Mouse (Mus musculus): ENCODE data around the gene Prpf40a. TPM values are rescaled to one million over a fixed set of nuclear protein-coding genes. Genes with fewer than 3 reads are reported as not detected.

Prpf40a gene
- polyA plus RNA-seq (2012; rRNA removed), result 14.2 and 20.7 TPM in 2 replicates

DNA sequence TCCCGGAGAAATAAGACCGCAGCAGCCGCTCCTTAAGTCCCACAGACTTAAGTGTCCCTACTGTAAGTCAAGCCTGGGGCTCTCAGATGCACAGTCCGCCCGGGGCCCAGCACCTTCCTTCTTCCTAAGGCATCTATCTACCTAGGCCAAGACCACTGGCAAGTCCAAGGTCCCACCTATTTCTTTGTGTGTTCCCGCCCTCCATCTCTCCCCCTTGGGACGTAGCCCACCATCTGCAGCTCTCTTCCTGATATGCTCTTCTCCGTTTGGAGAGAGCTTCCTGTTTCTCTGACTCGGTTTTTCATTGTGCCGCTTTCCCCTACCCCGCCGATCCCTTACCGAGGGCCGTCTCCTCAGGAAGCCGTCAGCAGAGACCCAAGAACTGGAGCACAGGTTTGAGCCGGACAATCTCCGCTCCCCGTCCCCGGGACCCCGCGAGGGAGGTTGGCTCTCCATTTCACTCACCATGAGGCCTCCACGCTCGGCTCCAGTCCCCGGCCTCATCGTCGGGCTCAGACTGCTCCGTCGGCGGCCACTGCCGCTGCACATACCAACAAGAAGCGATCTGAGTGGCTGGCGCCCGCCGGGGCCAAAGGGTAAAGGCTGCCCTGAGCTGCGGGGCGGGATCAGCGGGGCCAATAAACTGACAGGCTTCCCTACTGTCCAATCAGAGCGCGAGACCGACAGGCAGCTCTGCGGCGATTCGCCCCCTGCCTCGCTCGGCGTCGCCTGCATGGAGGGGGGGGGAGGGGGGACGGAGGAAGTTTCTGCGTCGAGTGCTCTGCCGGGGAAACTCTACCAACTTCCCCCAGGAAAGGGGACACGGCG, at the start of gene Prpf40a:
Gene Prpf40a, minus strand, starts transcription at position 601 of the 828 bp plus-strand sequence.
- Histone ChIP-seq H3K27me3 (ENCODE audit: control insufficient read depth, insufficient read depth, low read length) (no peaks in the 10 kb centered on the region), H3K27ac (ENCODE audit: insufficient read depth, low read length) (peak within 1 kb of the TSS; percentile 99), H3K4me3 (ENCODE audit: extremely low read depth, insufficient read depth, insufficient read length) (peak within 1 kb of the TSS; percentile 92), H3K4me1 (ENCODE audit: control insufficient read depth, insufficient read depth, insufficient read length) (peaks cover 2% of the 10 kb centered on the region; the same call in 1 of the 2 replicates), H3K36me3 (ENCODE audit: control insufficient read depth, insufficient read depth, low read length) (peaks cover 5% of the 10 kb centered on the region)
- DNase-seq (ENCODE audit: low read depth in 1 of 2, low spot score in 2 of 2), result peak; percentile 98 to 100
- under 1% methylated on average over 50 of the region's 53 CpGs for WGBS
- TF ChIP-seq POLR2A (IDR thresholded peaks at IDR 0.05; ENCODE audit: low read depth, low read length) (peak; percentile 79), CTCF (IDR thresholded peaks at IDR 0.05; ENCODE audit: extremely low read depth, insufficient read depth, insufficient read length, insufficient replicate concordance) (no peak)

DNA sequence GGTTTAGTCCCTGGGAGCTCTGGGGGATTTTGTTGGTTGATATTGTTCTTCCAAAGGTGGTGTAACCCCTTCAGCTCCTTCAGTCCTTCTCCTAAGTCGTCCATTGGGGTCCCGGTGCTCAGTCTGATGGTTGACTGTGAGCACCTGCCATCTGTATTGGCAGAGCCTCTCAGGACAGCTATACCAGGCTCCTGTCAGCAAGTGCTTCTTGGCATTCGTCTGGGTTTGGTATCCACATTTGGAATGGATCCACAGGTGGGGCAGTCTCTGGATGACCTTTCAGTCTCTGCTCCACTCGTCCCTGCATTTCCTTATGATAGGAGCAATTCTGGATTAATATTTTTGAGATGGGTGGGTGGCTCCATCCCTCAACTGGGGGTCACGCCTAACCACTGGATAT, 31.2 kb upstream of the Prpf40a start:
- no peak for TF ChIP-seq CTCF (IDR thresholded peaks at IDR 0.05; ENCODE audit: extremely low read depth, insufficient read depth, insufficient read length, insufficient replicate concordance)
- no peak for TF ChIP-seq POLR2A (IDR thresholded peaks at IDR 0.05; ENCODE audit: low read depth, low read length)
- 97% methylated on average over 5 of the region's 5 CpGs for WGBS
- Histone ChIP-seq H3K4me3 (ENCODE audit: extremely low read depth, insufficient read depth, insufficient read length) (no peak overlapping the region), H3K27me3 (ENCODE audit: control insufficient read depth, insufficient read depth, low read length) (no peaks in the 10 kb centered on the region), H3K36me3 (ENCODE audit: control insufficient read depth, insufficient read depth, low read length) (peaks cover 9% of the 10 kb centered on the region), H3K27ac (ENCODE audit: insufficient read depth, low read length) (no peak overlapping the region), H3K4me1 (ENCODE audit: control insufficient read depth, insufficient read depth, insufficient read length) (no peaks in the 10 kb centered on the region)
- no peak for DNase-seq (ENCODE audit: low read depth in 1 of 2, low spot score in 2 of 2)

DNA sequence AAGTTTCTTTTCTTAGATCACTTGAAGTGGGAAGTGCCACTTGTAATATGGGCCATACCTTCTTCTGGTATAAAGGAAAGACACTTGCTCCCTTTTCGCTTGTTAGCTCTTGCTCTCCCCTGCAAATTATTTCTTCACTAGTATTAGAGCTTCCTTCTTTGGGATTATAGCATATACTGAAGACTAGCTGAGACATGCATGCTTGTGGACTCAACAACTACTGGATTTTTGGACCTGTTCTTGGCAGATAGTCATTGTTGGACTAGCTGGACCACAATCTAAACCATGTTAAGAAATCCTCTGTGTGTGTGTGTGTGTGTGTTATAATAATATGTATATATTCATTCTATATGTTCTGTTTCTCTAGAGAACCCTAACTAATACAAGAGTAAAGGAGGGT, 22.4 kb upstream of the Prpf40a start:
- no peak for DNase-seq (ENCODE audit: low read depth in 1 of 2, low spot score in 2 of 2)
- Histone ChIP-seq H3K4me3 (ENCODE audit: extremely low read depth, insufficient read depth, insufficient read length) (no peak overlapping the region), H3K36me3 (ENCODE audit: control insufficient read depth, insufficient read depth, low read length) (peaks cover 3% of the 10 kb centered on the region), H3K27ac (ENCODE audit: insufficient read depth, low read length) (no peak overlapping the region), H3K27me3 (ENCODE audit: control insufficient read depth, insufficient read depth, low read length) (no peaks in the 10 kb centered on the region), H3K4me1 (ENCODE audit: control insufficient read depth, insufficient read depth, insufficient read length) (no peaks in the 10 kb centered on the region)
- WGBS, result 96% methylated on average over 1 of the region's 1 CpGs
- no peak for TF ChIP-seq POLR2A (IDR thresholded peaks at IDR 0.05; ENCODE audit: low read depth, low read length)
- TF ChIP-seq CTCF (IDR thresholded peaks at IDR 0.05; ENCODE audit: extremely low read depth, insufficient read depth, insufficient read length, insufficient replicate concordance), result no peak

DNA sequence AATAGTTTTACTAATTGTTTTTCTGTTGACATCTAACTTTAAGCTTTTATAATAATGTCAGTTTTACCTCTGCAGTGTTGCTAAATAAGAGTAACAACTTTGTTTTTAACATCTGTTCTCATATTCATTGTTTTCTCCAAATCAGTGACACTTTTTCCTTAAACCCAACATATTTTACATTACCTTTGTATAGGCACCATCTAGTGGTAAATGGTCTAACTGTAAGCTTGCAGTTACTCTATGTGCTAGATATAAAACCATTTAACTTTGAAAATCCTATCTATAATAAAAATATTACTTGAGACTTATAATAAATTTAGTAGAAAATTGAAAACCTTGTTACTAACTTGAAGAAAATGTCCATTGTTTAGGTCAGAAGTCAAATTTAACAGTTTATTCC, 15.7 kb upstream of the Prpf40a start:
- Histone ChIP-seq H3K4me3 (ENCODE audit: extremely low read depth, insufficient read depth, insufficient read length) (no peak overlapping the region), H3K36me3 (ENCODE audit: control insufficient read depth, insufficient read depth, low read length) (no peaks in the 10 kb centered on the region; the same call in 1 of the 2 replicates), H3K4me1 (ENCODE audit: control insufficient read depth, insufficient read depth, insufficient read length) (no peaks in the 10 kb centered on the region), H3K27me3 (ENCODE audit: control insufficient read depth, insufficient read depth, low read length) (no peaks in the 10 kb centered on the region), H3K27ac (ENCODE audit: insufficient read depth, low read length) (no peak overlapping the region)
- TF ChIP-seq POLR2A (IDR thresholded peaks at IDR 0.05; ENCODE audit: low read depth, low read length) (no peak), CTCF (IDR thresholded peaks at IDR 0.05; ENCODE audit: extremely low read depth, insufficient read depth, insufficient read length, insufficient replicate concordance) (no peak)
- DNase-seq (ENCODE audit: low read depth in 1 of 2, low spot score in 2 of 2), result no peak

DNA sequence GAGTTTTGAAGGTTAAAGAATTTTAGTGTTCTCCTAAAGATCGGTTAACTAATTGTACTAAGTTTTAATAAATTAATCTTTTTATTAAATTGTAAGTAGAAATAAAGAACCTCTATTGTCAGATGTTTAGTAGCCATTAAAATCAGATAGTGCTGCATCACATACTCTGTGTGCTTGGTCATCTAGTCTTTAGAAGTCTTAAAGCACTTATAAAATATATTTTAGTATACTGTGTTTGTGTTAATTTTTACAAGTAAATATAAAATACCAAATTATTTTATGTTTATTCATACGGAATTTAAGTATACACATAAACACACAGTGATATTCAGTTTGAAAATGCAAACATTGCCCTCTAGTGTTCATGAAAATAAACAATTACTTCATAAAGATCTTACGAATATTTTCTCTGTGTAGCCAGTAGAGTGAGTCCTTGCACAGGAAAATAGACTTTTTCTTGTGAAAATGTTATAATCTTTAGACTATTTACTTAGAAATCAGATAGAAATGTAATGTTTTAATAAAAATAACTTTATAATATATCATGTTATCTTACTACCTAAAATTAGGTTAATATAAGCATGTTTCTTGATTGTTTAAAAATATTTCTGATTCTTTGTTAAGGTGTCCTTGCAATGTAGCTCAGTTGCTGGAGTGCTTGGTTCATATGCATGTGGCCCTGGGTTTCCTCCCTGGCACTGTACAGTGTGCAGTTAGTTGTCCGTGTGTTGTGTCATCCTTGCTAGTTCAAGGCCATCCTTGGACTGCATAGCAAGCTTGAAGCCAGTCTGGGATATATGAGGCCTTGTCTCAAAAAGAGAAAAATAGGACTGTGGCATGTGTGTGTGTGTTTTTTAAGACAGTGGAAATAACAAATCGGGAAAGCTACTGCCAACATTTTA, 13.5 kb upstream of the Prpf40a start:
- no peak for DNase-seq (ENCODE audit: low read depth in 1 of 2, low spot score in 2 of 2)
- 65% methylated on average over 5 of the region's 5 CpGs for WGBS
- Histone ChIP-seq H3K27me3 (ENCODE audit: control insufficient read depth, insufficient read depth, low read length) (no peaks in the 10 kb centered on the region), H3K4me1 (ENCODE audit: control insufficient read depth, insufficient read depth, insufficient read length) (no peaks in the 10 kb centered on the region; the same call in 1 of the 2 replicates), H3K36me3 (ENCODE audit: control insufficient read depth, insufficient read depth, low read length) (no peaks in the 10 kb centered on the region; the same call in 1 of the 2 replicates), H3K27ac (ENCODE audit: insufficient read depth, low read length) (no peak overlapping the region), H3K4me3 (ENCODE audit: extremely low read depth, insufficient read depth, insufficient read length) (no peak overlapping the region)
- TF ChIP-seq POLR2A (IDR thresholded peaks at IDR 0.05; ENCODE audit: low read depth, low read length) (no peak), CTCF (IDR thresholded peaks at IDR 0.05; ENCODE audit: extremely low read depth, insufficient read depth, insufficient read length, insufficient replicate concordance) (no peak)

DNA sequence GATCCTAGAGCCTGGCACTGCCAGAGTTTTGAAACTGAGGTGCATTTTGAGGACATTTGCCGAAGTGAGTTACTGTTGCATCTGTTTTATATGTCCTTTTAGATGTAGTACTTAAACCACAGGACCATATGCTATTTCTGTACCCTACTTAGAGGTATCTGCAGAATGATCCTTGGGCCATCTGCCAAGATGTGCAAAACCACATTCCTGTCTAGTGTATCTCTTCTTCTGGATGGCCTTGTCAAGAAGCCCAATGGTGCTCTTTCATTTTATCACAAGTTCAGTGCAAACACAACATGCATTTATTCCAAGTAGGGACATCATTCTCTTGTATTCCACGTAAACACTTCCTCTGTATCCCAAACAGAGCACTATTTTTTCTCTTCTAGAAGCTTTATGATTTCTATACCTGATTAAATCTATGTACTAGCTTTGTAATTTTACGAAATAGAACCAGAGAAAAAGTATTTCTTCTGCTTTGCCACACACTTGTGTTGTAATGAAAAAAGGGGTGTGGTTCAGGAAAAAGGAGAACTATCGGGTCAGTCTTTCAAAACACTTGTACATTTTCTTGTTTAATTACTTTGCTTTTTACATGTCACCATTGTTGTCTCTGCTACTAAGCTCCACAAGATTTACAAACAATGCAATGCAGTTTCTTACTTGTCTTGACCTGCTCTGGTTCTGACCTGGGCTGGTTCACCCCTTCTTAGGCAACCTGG, 9.2 kb upstream of the Prpf40a start:
- Histone ChIP-seq H3K27me3 (ENCODE audit: control insufficient read depth, insufficient read depth, low read length) (no peaks in the 10 kb centered on the region), H3K4me3 (ENCODE audit: extremely low read depth, insufficient read depth, insufficient read length) (no peak overlapping the region; the same call in 1 of the 2 replicates), H3K4me1 (ENCODE audit: control insufficient read depth, insufficient read depth, insufficient read length) (no peaks in the 10 kb centered on the region; the same call in 1 of the 2 replicates), H3K36me3 (ENCODE audit: control insufficient read depth, insufficient read depth, low read length) (peaks cover 3% of the 10 kb centered on the region), H3K27ac (ENCODE audit: insufficient read depth, low read length) (peak overlapping the region; percentile 21)
- no peak for DNase-seq (ENCODE audit: low read depth in 1 of 2, low spot score in 2 of 2)
- WGBS, result 55% methylated on average over 4 of the region's 4 CpGs
- no peak for TF ChIP-seq POLR2A (IDR thresholded peaks at IDR 0.05; ENCODE audit: low read depth, low read length)
- TF ChIP-seq CTCF (IDR thresholded peaks at IDR 0.05; ENCODE audit: extremely low read depth, insufficient read depth, insufficient read length, insufficient replicate concordance), result no peak

Data from spleen, adult 2 months (tissue).